Mouse (Mus musculus): ENCODE results near the gene Idh3b. TPM values are rescaled to one million over a fixed set of nuclear protein-coding genes. Genes with fewer than 3 reads are reported as not detected.

Gene Idh3b
- total and polyA plus RNA-seq, 3 experiments = 134 to 315 (median 160) TPM

DNA sequence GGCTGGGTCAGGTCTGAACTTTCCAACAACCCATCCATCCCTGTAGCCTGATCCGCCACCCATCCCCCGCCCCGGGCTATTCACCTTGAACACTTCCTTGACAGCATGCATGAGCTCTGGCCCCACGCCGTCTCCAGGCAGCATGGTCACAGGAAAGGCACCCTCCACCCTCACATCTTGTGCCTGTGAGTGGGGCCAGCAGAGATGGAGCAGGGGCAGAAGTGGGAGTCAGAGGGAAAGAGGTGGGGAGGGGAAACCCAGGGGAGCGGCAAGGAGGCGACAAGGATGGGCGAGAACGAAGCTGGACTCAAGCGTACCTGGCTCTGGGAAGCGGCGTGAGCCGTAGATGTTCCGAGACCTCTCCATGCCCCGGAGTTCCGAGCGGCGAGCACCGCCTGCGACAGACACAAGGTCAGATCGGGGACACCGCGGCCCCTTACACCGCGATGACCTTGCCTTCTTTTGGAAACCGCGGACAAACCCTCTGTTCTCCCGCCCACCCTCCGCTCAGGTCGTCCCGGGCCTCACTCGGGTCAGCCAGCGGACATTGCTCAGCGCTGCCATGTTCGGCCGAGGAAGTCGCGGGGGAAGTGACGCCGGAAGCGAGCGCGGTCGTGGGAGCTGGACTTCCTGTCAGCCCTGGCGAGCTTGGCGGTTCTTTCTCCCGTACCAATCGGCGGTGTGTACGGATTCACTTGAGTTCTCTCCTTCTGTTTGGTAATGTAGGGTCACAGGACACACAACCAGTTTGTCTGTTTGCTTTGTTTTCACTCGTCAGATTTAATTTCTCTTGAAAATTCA lies at the start of gene Idh3b (continued):
- peak; percentile 57; the same call in 1 of the 2 replicates for TF ChIP-seq IRF4 (IDR thresholded peaks at IDR 0.05; ENCODE audit: low read depth, low read length)

DNA sequence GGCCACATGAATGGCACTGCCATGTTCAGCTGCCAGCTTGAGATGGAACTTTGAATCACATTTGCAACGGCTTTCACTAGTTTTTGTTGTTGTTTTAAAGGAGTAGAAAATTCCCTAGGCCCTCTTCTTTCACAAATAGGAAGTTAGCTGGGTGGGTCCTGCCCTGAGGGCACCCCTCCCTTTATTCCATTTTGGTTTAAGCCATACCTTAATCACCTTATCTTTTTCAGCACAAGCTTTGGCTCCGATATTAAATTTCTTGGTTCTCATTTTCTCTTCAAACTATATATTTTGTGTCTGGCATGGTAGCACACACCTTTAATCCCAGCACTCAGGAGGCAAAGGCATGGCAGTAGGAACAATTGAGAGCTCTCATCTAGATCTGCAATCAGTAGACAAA lies 45.2 kb upstream of the Idh3b start:
- dilution Hi-C loops (cut with MboI; ENCODE audit: extremely low pct_ligation_motif_present, extremely low pct_unique_long_range_greater_than_20kb, low sequenced_read_pairs) (no loop called here), in situ Hi-C loops (cut with MboI; ENCODE audit: low pct_ligation_motif_present, low pct_unique_long_range_greater_than_20kb, low sequenced_read_pairs) (no loop called here)
- Histone ChIP-seq H3K4me3 (replicated peaks in 1 of 3; ENCODE audit: low read depth in 2 of 3, low read length in 2 of 3, poor library complexity in 1 of 3) (no peak overlapping the region), H3K9ac (ENCODE audit: insufficient read depth, low read depth) (no peak overlapping the region), H3K36me3 (replicated peaks in 1 of 2; ENCODE audit: control insufficient read depth in 1 of 2, insufficient read depth in 1 of 2, low read length in 1 of 2) (no peaks in the 10 kb centered on the region), H3K27ac (ENCODE audit: insufficient read depth, low read depth) (no peak overlapping the region), H3K4me2 (ENCODE audit: insufficient read depth, low read depth, poor library complexity, severe bottlenecking) (no peak overlapping the region), H3K4me1 (ENCODE audit: control insufficient read depth in 1 of 2, insufficient read depth in 2 of 2) (peaks cover 0 to 1% of the 10 kb centered on the region in 2 experiments; a peak in 1 of 4 replicates), H3K27me3 (replicated peaks) (no peaks in the 10 kb centered on the region), H3K9me3 (replicated peaks; ENCODE audit: low read length) (peaks cover 3% of the 10 kb centered on the region), H3K79me2 (replicated peaks; ENCODE audit: control insufficient read depth, extremely low read depth, insufficient read depth, poor library complexity, severe bottlenecking) (no peaks in the 10 kb centered on the region)
- DNase-seq (ENCODE audit: extremely low read depth) = no peak
- no peak for TF ChIP-seq CHD2 (IDR thresholded peaks at IDR 0.05; ENCODE audit: low read length)
- TF ChIP-seq ZC3H11A (IDR thresholded peaks at IDR 0.05; ENCODE audit: low read depth, low read length) = no peak
- no peak for TF ChIP-seq CTCF (conservative IDR thresholded peaks at IDR 0.05 in 1 of 2, IDR thresholded peaks at IDR 0.05 in 1 of 2; ENCODE audit: low read depth in 2 of 2, low read length in 2 of 2)
- TF ChIP-seq MAZ (IDR thresholded peaks at IDR 0.05; ENCODE audit: low read depth, low read length) = no peak
- no peak for TF ChIP-seq ZNF384 (IDR thresholded peaks at IDR 0.05; ENCODE audit: low read depth, low read length)
- TF ChIP-seq RAD21 (IDR thresholded peaks at IDR 0.05; ENCODE audit: low read depth, low read length) = no peak
- TF ChIP-seq JUND (conservative IDR thresholded peaks at IDR 0.05; ENCODE audit: low read depth, low read length) = no peak
- no peak for TF ChIP-seq POLR2AphosphoS2 (IDR thresholded peaks at IDR 0.05; ENCODE audit: low read depth, low read length)
- no peak for TF ChIP-seq TCF12 (IDR thresholded peaks at IDR 0.05; ENCODE audit: low read depth, low read length)
- TF ChIP-seq KAT2A (IDR thresholded peaks at IDR 0.05; ENCODE audit: insufficient replicate concordance, low read length) = no peak

- Histone ChIP-seq H3K4me2 (ENCODE audit: insufficient read depth, low read depth, poor library complexity, severe bottlenecking) (no peak overlapping the region), H3K27me3 (replicated peaks) (no peaks in the 10 kb centered on the region), H3K9ac (ENCODE audit: insufficient read depth, low read depth) (no peak overlapping the region), H3K36me3 (replicated peaks in 1 of 2; ENCODE audit: control insufficient read depth in 1 of 2, insufficient read depth in 1 of 2, low read length in 1 of 2) (no peaks in the 10 kb centered on the region), H3K79me2 (replicated peaks; ENCODE audit: control insufficient read depth, extremely low read depth, insufficient read depth, poor library complexity, severe bottlenecking) (no peaks in the 10 kb centered on the region), H3K4me1 (ENCODE audit: control insufficient read depth in 1 of 2, insufficient read depth in 2 of 2) (no peaks in the 10 kb centered on the region), H3K4me3 (replicated peaks in 1 of 3; ENCODE audit: low read depth in 2 of 3, low read length in 2 of 3, poor library complexity in 1 of 3) (no peak overlapping the region), H3K9me3 (replicated peaks; ENCODE audit: low read length) (peaks cover 3% of the 10 kb centered on the region), H3K27ac (ENCODE audit: insufficient read depth, low read depth) (no peak overlapping the region)
- dilution Hi-C loops (cut with MboI; ENCODE audit: extremely low pct_ligation_motif_present, extremely low pct_unique_long_range_greater_than_20kb, low sequenced_read_pairs) (no loop called here), in situ Hi-C loops (cut with MboI; ENCODE audit: low pct_ligation_motif_present, low pct_unique_long_range_greater_than_20kb, low sequenced_read_pairs) (no loop called here)
- no peak for DNase-seq (ENCODE audit: extremely low read depth)
- TF ChIP-seq MAFK (IDR thresholded peaks at IDR 0.05; ENCODE audit: insufficient replicate concordance, low read length) (no peak), CTCF (conservative IDR thresholded peaks at IDR 0.05 in 1 of 2, IDR thresholded peaks at IDR 0.05 in 1 of 2; ENCODE audit: low read depth in 2 of 2, low read length in 2 of 2) (peak in 1 of 2 experiments; percentile 35; a peak in 2 of 4 replicates), RAD21 (IDR thresholded peaks at IDR 0.05; ENCODE audit: low read depth, low read length) (peak; percentile 11), E2F4 (IDR thresholded peaks at IDR 0.05; ENCODE audit: insufficient replicate concordance, low read depth, low read length) (no peak), ELF1 (IDR thresholded peaks at IDR 0.05; ENCODE audit: low read depth, low read length) (no peak)
Observed at GRCm38 (mm10) chr2:130327057-130327456, 42.7 kb upstream of the Idh3b start.
